8 mouse cellular contexts compared by ENCODE assay signal in genomic region chr2:118547541-118548016, GRCm38 (mm10). TPM values are rescaled to one million over a fixed set of nuclear protein-coding genes. Genes with fewer than 3 reads are reported as not detected.
DNase-seq lines count a peak whose midpoint lies in the region; ATAC-seq and TF ChIP-seq lines count a peak whose summit lies in the region.

No protein-coding gene starts in this region.

- no peak overlapping the region for H3K27ac ChIP-seq in neural tube, embryonic 11.5 days (ENCODE audit: low read depth, low read length)
- H3K27ac ChIP-seq in embryonic facial prominence, embryonic 11.5 days (replicated peaks; ENCODE audit: low read depth, low read length), result no peak overlapping the region
- peak overlapping the region; percentile 87 for H3K27ac ChIP-seq in hindbrain, embryonic 10.5 days
- H3K27ac ChIP-seq in limb, embryonic 14.5 days (replicated peaks; ENCODE audit: low read depth, low read length), result peak overlapping the region; percentile 26; the same call in 1 of the 2 replicates
- H3K27ac ChIP-seq in midbrain, postnatal 0 days (ENCODE audit: low read depth, low read length), result no peak overlapping the region
- no peak overlapping the region for H3K27ac ChIP-seq in layer of hippocampus, adult 2 months

- H3K9me3 ChIP-seq in neural tube, embryonic 11.5 days (ENCODE audit: control insufficient read depth, low read length), result no peaks in the 10 kb centered on the region
- no peaks in the 10 kb centered on the region for H3K9me3 ChIP-seq in embryonic facial prominence, embryonic 11.5 days (replicated peaks; ENCODE audit: control insufficient read depth, low read length)
- no peaks in the 10 kb centered on the region for H3K9me3 ChIP-seq in hindbrain, embryonic 10.5 days
- H3K9me3 ChIP-seq in limb, embryonic 14.5 days (ENCODE audit: control insufficient read depth, low read length), result no peaks in the 10 kb centered on the region
- no peaks in the 10 kb centered on the region for H3K9me3 ChIP-seq in midbrain, postnatal 0 days (ENCODE audit: low read length)

- 14% methylated on average over 9 of the region's 9 CpGs for WGBS in neural tube, embryonic 11.5 days
- 8% methylated on average over 9 of the region's 9 CpGs for WGBS in embryonic facial prominence, embryonic 11.5 days
- 10% methylated on average over 9 of the region's 9 CpGs for WGBS in hindbrain, embryonic 10.5 days
- WGBS in limb, embryonic 14.5 days, result 5% methylated on average over 9 of the region's 9 CpGs
- WGBS in midbrain, postnatal 0 days, result 13% methylated on average over 9 of the region's 9 CpGs

- peaks cover 46% of the 10 kb centered on the region for H3K4me1 ChIP-seq in neural tube, embryonic 11.5 days (ENCODE audit: control insufficient read depth, insufficient read depth, low read length)
- H3K4me1 ChIP-seq in embryonic facial prominence, embryonic 11.5 days (ENCODE audit: control insufficient read depth, insufficient read depth, low read length), result peaks cover 24% of the 10 kb centered on the region
- H3K4me1 ChIP-seq in hindbrain, embryonic 10.5 days (replicated peaks), result peaks cover 77% of the 10 kb centered on the region
- peaks cover 59% of the 10 kb centered on the region for H3K4me1 ChIP-seq in limb, embryonic 14.5 days (ENCODE audit: control insufficient read depth, insufficient read depth, low read length)
- peaks cover 10% of the 10 kb centered on the region; the same call in 1 of the 2 replicates for H3K4me1 ChIP-seq in midbrain, postnatal 0 days (ENCODE audit: insufficient read depth, low read length)

- no peak for TF ChIP-seq POLR2A in limb, embryonic 14.5 days (IDR thresholded peaks at IDR 0.05; ENCODE audit: borderline replicate concordance, extremely low read depth, insufficient read depth, insufficient read length)

- no peaks in the 10 kb centered on the region for H3K27me3 ChIP-seq in neural tube, embryonic 11.5 days (ENCODE audit: control insufficient read depth, insufficient read depth, low read length)
- no peaks in the 10 kb centered on the region for H3K27me3 ChIP-seq in embryonic facial prominence, embryonic 11.5 days (ENCODE audit: control insufficient read depth, insufficient read depth, low read length)
- H3K27me3 ChIP-seq in hindbrain, embryonic 10.5 days (ENCODE audit: insufficient read depth, poor library complexity, severe bottlenecking), result peaks cover 18% of the 10 kb centered on the region
- H3K27me3 ChIP-seq in limb, embryonic 14.5 days (ENCODE audit: control insufficient read depth, insufficient read depth, low read length), result no peaks in the 10 kb centered on the region
- 0 out of 2 replicates have a peak, but pooled peaks cover 7% of the 10 kb centered on the region for H3K27me3 ChIP-seq in midbrain, postnatal 0 days (ENCODE audit: insufficient read depth, low read length)

- no peak overlapping the region for H3K9ac ChIP-seq in neural tube, embryonic 11.5 days (ENCODE audit: low read length)
- peak overlapping the region; percentile 36; the same call in 1 of the 2 replicates for H3K9ac ChIP-seq in embryonic facial prominence, embryonic 11.5 days (replicated peaks; ENCODE audit: low read length)
- peak overlapping the region; percentile 31; the same call in 1 of the 2 replicates for H3K9ac ChIP-seq in limb, embryonic 14.5 days (ENCODE audit: low read depth, low read length, severe bottlenecking)
- no peak overlapping the region for H3K9ac ChIP-seq in midbrain, postnatal 0 days (replicated peaks; ENCODE audit: low read length, poor library complexity, severe bottlenecking)

- no peak for ATAC-seq in neural tube, embryonic 11.5 days (ENCODE audit: insufficient read depth, low FRiP score, low TSS enrichment)
- ATAC-seq in embryonic facial prominence, embryonic 11.5 days (replicated peaks; ENCODE audit: insufficient number of reproducible peaks, low FRiP score, low TSS enrichment, low read depth), result no peak
- ATAC-seq in limb, embryonic 14.5 days (ENCODE audit: low FRiP score, low read depth), result no peak
- ATAC-seq in midbrain, postnatal 0 days (ENCODE audit: low FRiP score), result no peak

- H3K4me2 ChIP-seq in neural tube, embryonic 11.5 days (ENCODE audit: low read depth), result peak overlapping the region; percentile 95
- peak overlapping the region; percentile 88 for H3K4me2 ChIP-seq in embryonic facial prominence, embryonic 11.5 days (ENCODE audit: low read depth, low read length)
- H3K4me2 ChIP-seq in limb, embryonic 14.5 days (replicated peaks; ENCODE audit: low read depth, low read length, severe bottlenecking), result peak overlapping the region; percentile 92
- peak overlapping the region; percentile 1; the same call in 1 of the 2 replicates for H3K4me2 ChIP-seq in midbrain, postnatal 0 days (ENCODE audit: low read depth, low read length, poor library complexity, severe bottlenecking)

- no peaks in the 10 kb centered on the region for H3K36me3 ChIP-seq in neural tube, embryonic 11.5 days (ENCODE audit: control insufficient read depth, insufficient read depth, low read length)
- H3K36me3 ChIP-seq in embryonic facial prominence, embryonic 11.5 days (replicated peaks; ENCODE audit: control insufficient read depth, insufficient read depth, low read depth, low read length), result no peaks in the 10 kb centered on the region
- 0 out of 2 replicates have a peak, but pooled peaks cover 3% of the 10 kb centered on the region for H3K36me3 ChIP-seq in hindbrain, embryonic 10.5 days
- no peaks in the 10 kb centered on the region for H3K36me3 ChIP-seq in limb, embryonic 14.5 days (ENCODE audit: control insufficient read depth, insufficient read depth, low read length)
- H3K36me3 ChIP-seq in midbrain, postnatal 0 days (ENCODE audit: insufficient read depth, low read length), result no peaks in the 10 kb centered on the region

- no peak for TF ChIP-seq CTCF in midbrain, postnatal 0 days (IDR thresholded peaks at IDR 0.05)
- TF ChIP-seq CTCF in layer of hippocampus, adult 2 months (conservative IDR thresholded peaks at IDR 0.05), result no peak

- no peak for DNase-seq in neural tube, embryonic 11.5 days (ENCODE audit: low spot score)
- no peak for DNase-seq in neural tube, embryonic 10.5 days (ENCODE audit: extremely low spot score, low spot score)
- no peak for DNase-seq in embryonic facial prominence, embryonic 11.5 days (ENCODE audit: low spot score)
- no peak for DNase-seq in hindbrain, embryonic 10.5 days (ENCODE audit: low spot score)
- DNase-seq in limb, embryonic 14.5 days (ENCODE audit: low spot score), result peak; percentile 28
- DNase-seq in midbrain, postnatal 0 days (ENCODE audit: low spot score), result no peak
- no peak for DNase-seq in layer of hippocampus, adult 2 months (ENCODE audit: low spot score in 2 of 2)
- DNase-seq in layer of hippocampus, postnatal 14 days (ENCODE audit: low spot score in 2 of 2), result no peak

- peak overlapping the region; percentile 82; the same call in 1 of the 2 replicates for H3K4me3 ChIP-seq in neural tube, embryonic 11.5 days (ENCODE audit: low read depth, low read length)
- peak overlapping the region; percentile 93; the same call in 1 of the 2 replicates for H3K4me3 ChIP-seq in embryonic facial prominence, embryonic 11.5 days (ENCODE audit: low read depth, low read length)
- peak overlapping the region; percentile 80 for H3K4me3 ChIP-seq in hindbrain, embryonic 10.5 days
- peak overlapping the region; percentile 87 for H3K4me3 ChIP-seq in limb, embryonic 14.5 days (replicated peaks; ENCODE audit: low read length)
- H3K4me3 ChIP-seq in midbrain, postnatal 0 days (ENCODE audit: low read depth, low read length), result no peak overlapping the region
- H3K4me3 ChIP-seq in layer of hippocampus, adult 2 months, result no peak overlapping the region

RNA-seq across cellular contexts. Expression of gene Bmf, which starts 1.9 kb away (rescaled TPM):
- polyA plus RNA-seq in neural tube, embryonic 11.5 days (2014; fragmentation: Nextera tagmentation; extraction: Ambion mirVana), result 5.9 and 8.3 TPM in 2 replicates
- polyA plus RNA-seq in embryonic facial prominence, embryonic 11.5 days (2014; fragmentation: Nextera tagmentation; extraction: Ambion mirVana), result 5.0 and 5.1 TPM in 2 replicates
- 4.8 and 4.9 TPM in 2 replicates for polyA plus RNA-seq in hindbrain, embryonic 10.5 days (2016; fragmentation: Nextera tagmentation; extraction: Ambion mirVana)
- 28.4 and 29.2 TPM in 2 replicates for polyA plus RNA-seq in limb, embryonic 14.5 days (2012; rRNA removed)
- 5.1 and 6.2 TPM in 2 replicates for polyA plus RNA-seq in limb, embryonic 14.5 days (2014; fragmentation: Nextera tagmentation; extraction: Ambion mirVana)
- total RNA-seq in midbrain, postnatal 0 days (2014; rRNA removed), result 6.8 and 9.8 TPM in 2 replicates
- 0.99 and 1.1 TPM in 2 replicates for polyA plus RNA-seq in midbrain, postnatal 0 days (2015; fragmentation: Nextera tagmentation; extraction: Ambion mirVana)
- total RNA-seq in layer of hippocampus, adult 2 months (2021), result 1 to 10 TPM; 1.9 to 2.8 TPM
- total RNA-seq in layer of hippocampus, postnatal 14 days (2021), result 1 to 10 TPM; 5.2 to 6.7 TPM

RNA-seq across cellular contexts. Expression of gene Bub1b, which starts 50.4 kb away (rescaled TPM):
- 111 and 112 TPM in 2 replicates for polyA plus RNA-seq in neural tube, embryonic 11.5 days (2014; fragmentation: Nextera tagmentation; extraction: Ambion mirVana)
- 131 and 135 TPM in 2 replicates for polyA plus RNA-seq in embryonic facial prominence, embryonic 11.5 days (2014; fragmentation: Nextera tagmentation; extraction: Ambion mirVana)
- polyA plus RNA-seq in hindbrain, embryonic 10.5 days (2016; fragmentation: Nextera tagmentation; extraction: Ambion mirVana), result 98.9 and 137 TPM in 2 replicates
- 48.5 and 53.5 TPM in 2 replicates for polyA plus RNA-seq in limb, embryonic 14.5 days (2012; rRNA removed)
- 64.4 and 70.4 TPM in 2 replicates for polyA plus RNA-seq in limb, embryonic 14.5 days (2014; fragmentation: Nextera tagmentation; extraction: Ambion mirVana)
- 7.4 and 8.9 TPM in 2 replicates for total RNA-seq in midbrain, postnatal 0 days (2014; rRNA removed)
- polyA plus RNA-seq in midbrain, postnatal 0 days (2015; fragmentation: Nextera tagmentation; extraction: Ambion mirVana), result 3.0 and 4.2 TPM in 2 replicates
- total RNA-seq in layer of hippocampus, adult 2 months (2021), result 1 to 10 TPM; 2.0 to 2.1 TPM
- total RNA-seq in layer of hippocampus, postnatal 14 days (2021), result 1 to 10 TPM; 2.7 to 2.9 TPM

Comparison
In these comparisons a context has a peak if more than half of its experiments do, and no peak if none do; other contexts are left out.
1. H3K27ac ChIP-seq: peak in hindbrain, embryonic 10.5 days (single experiment) and limb, embryonic 14.5 days (single experiment); none in neural tube, embryonic 11.5 days (single experiment), embryonic facial prominence, embryonic 11.5 days (single experiment), midbrain, postnatal 0 days (single experiment) and layer of hippocampus, adult 2 months (single experiment).
2. H3K4me2 ChIP-seq: peak in every context shown above with its lines; median percentile 95 in neural tube, embryonic 11.5 days; 92 in limb, embryonic 14.5 days; 88 in embryonic facial prominence, embryonic 11.5 days; 1 in midbrain, postnatal 0 days.
3. H3K4me3 ChIP-seq: peak in neural tube, embryonic 11.5 days (single experiment), embryonic facial prominence, embryonic 11.5 days (single experiment), hindbrain, embryonic 10.5 days (single experiment) and limb, embryonic 14.5 days (single experiment); none in midbrain, postnatal 0 days (single experiment) and layer of hippocampus, adult 2 months (single experiment).
4. H3K9ac ChIP-seq: peak in embryonic facial prominence, embryonic 11.5 days (single experiment) and limb, embryonic 14.5 days (single experiment); none in neural tube, embryonic 11.5 days (single experiment) and midbrain, postnatal 0 days (single experiment).